Mouse (Mus musculus) hindbrain, postnatal 0 days (tissue): ENCODE results near the gene Acaa1a. TPM values are rescaled to one million over a fixed set of nuclear protein-coding genes. Genes with fewer than 3 reads are reported as not detected.
"Not testable (repeated sequence)": the region's sequence is repeated elsewhere in the genome, so short reads cannot be mapped to it uniquely, and the experiment has no call there.

Experiments
- ATAC-seq: fragments of 200-750 bp; cut with Nextera tagmentation; 2 replicates; pipeline ENCODE4 v1.8.0; 2017; ENCODE audit warnings: mild to moderate bottlenecking, moderate TSS enrichment, moderate library complexity
- DNase-seq: peaks from one replicate; pipeline ENCODE4 v3.0.0-alpha.2; 2015; ENCODE audit warnings: low spot score
- H3K27ac ChIP-seq: fragments of 300-500 bp; sonication (generic); 2 replicates; pipeline ENCODE4 v1.5.1; 2014; ENCODE audit warnings: mild to moderate bottlenecking
- H3K27me3 ChIP-seq: fragments of 300-500 bp; sonication (generic); 2 replicates; pipeline ENCODE4 v1.6.1; 2014; ENCODE audit warnings: low read length, mixed read lengths; ENCODE audit not compliant: insufficient read depth
- H3K36me3 ChIP-seq: fragments of 300-500 bp; sonication (generic); 2 replicates; pipeline ENCODE4 v1.6.1; 2014; ENCODE audit warnings: low read length, mixed read lengths; ENCODE audit not compliant: insufficient read depth
- H3K4me1 ChIP-seq: fragments of 300-500 bp; sonication (generic); 2 replicates; pipeline ENCODE4 v1.6.1; 2014; ENCODE audit warnings: antibody characterized with exemption, low read length, mixed read lengths; ENCODE audit not compliant: insufficient read depth
- H3K4me2 ChIP-seq: fragments of 300-500 bp; sonication (generic); 2 replicates; pipeline ENCODE4 v1.6.1; 2014; ENCODE audit warnings: low read depth, mild to moderate bottlenecking, low read length, moderate library complexity, mixed read lengths
- H3K4me3 ChIP-seq: fragments of 300-500 bp; sonication (generic); 2 replicates; pipeline ENCODE4 v1.5.1; 2014; ENCODE audit warnings: low read length
- H3K9ac ChIP-seq: fragments of 300-500 bp; sonication (generic); replicated peaks from 2 replicates; pipeline ENCODE4 v1.6.1; 2014; ENCODE audit warnings: mild to moderate bottlenecking, low read length, moderate library complexity, mixed read lengths
- H3K9me3 ChIP-seq: fragments of 300-500 bp; sonication (generic); 2 replicates; pipeline ENCODE4 v1.6.1; 2016; ENCODE audit warnings: low read length, mixed read lengths
- CTCF ChIP-seq: IDR thresholded peaks from 2 replicates; pipeline ENCODE4 v1.5.1; 2016; ENCODE audit warnings: antibody characterized with exemption, control low read depth, low read depth
- WGBS: fragments of 180-500 bp; shearing (Covaris S2); extraction: QIAGEN DNeasy Blood & Tissue Kit; methylation state at CpG from one replicate; pipeline ENCODE4 v1.1.7; 2014; 5-methylcytosine and 5-hydroxymethylcytosine counted together
- polyA plus RNA-seq: library from polyadenylated mRNA; unstranded; fragments of >200 nt; fragmentation: Nextera tagmentation; extraction: Ambion mirVana; gene quantifications from 2 replicates; pipeline ENCODE4 v1.2.1, GENCODE M21; 2015
- total RNA-seq: library from RNA; depleted of rRNA; stranded (reverse); fragments of >200 nt; gene quantifications from 2 replicates; pipeline ENCODE4 v1.2.3, GENCODE M21; 2014

The Acaa1a gene
- total and polyA plus RNA-seq, 2 experiments from 2014 or later: 91.1 to 180 TPM

DNA sequence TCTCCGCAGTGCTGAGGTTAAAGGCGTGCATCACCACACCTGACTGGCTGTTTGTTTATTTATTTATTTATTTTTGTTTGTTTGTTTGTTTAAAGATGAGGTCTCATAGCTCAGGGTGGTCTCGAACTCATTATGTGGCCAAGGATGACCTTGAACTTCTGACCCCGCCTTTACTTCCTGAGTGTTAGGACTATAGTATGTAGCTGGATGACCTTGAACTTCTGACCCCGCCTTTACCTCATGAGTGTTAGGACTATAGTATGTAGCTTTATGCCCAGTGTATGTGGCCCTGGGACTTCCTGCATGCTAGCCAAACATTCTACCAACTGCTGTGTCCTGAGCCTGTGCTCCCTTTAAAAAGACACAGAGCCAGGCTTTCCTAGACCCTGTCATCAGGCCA is 21.9 kb downstream of the Acaa1a start:
- Histone ChIP-seq H3K4me3 (no peak overlapping the region), H3K9me3 (no peaks in the 10 kb centered on the region), H3K4me1 (no peaks in the 10 kb centered on the region), H3K27ac (no peak overlapping the region), H3K36me3 (no peaks in the 10 kb centered on the region), H3K9ac (no peak overlapping the region), H3K4me2 (no peak overlapping the region), H3K27me3 (no peaks in the 10 kb centered on the region)
- DNase-seq (no peak), ATAC-seq (no peak)
- 95% methylated on average over 5 of the region's 5 CpGs for WGBS
- TF ChIP-seq CTCF: no peak

DNA sequence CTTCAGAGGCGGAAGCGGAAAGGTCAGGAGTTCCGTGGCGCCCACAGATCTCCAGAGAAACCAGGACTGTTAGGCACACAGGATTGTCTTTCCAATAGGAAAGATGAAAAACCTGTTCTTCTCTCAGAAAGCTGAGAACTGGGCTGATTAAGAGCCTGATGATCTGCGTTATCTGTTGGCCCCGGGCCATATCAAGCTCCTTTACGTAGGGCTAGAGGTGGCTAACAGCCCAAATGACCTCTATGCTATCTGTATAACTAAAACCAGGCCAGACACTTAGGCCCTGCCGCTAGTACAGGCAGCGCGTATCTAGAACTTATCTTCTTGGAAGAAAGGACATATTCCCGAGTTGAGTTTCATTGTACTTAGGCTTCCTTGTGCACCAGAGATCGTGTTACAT is 23.8 kb downstream of the Acaa1a start:
- Histone ChIP-seq H3K4me1 (no peaks in the 10 kb centered on the region), H3K27me3 (no peaks in the 10 kb centered on the region), H3K4me3 (no peak overlapping the region), H3K9ac (no peak overlapping the region), H3K36me3 (no peaks in the 10 kb centered on the region), H3K4me2 (no peak overlapping the region), H3K27ac (no peak overlapping the region), H3K9me3 (no peaks in the 10 kb centered on the region)
- DNase-seq (no peak), ATAC-seq (no peak)
- no peak for TF ChIP-seq CTCF
- 94% methylated on average over 12 of the region's 12 CpGs for WGBS

DNA sequence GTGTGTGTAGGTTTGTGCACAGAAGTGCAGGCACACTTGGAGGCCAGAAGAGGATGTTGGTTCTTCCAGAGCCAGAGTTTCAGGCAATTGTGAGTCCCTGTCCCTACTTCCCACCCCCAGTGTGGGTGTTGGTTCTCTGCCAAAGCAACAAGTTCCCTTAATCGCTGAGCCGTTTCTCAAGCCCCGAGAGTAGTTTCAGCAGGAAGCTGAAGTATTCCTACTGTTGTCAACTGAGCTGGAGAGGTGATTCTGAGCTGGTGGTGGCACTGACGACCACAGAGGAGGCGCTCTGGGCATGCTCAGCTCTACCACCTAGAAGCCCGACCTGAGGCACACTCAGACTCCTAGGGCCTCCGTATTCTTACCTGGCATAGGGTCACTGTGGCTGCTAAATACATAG is 25.8 kb downstream of the Acaa1a start, which contains the start of gene Slc22a14:
Gene Slc22a14, minus strand, starts transcription at position 270 of the 400 bp plus-strand sequence.
- Histone ChIP-seq H3K4me3 (no peak within 1 kb of the TSS), H3K9ac (no peak within 1 kb of the TSS), H3K27ac (no peak within 1 kb of the TSS), H3K4me1 (no peaks in the 10 kb centered on the region), H3K36me3 (no peaks in the 10 kb centered on the region), H3K27me3 (no peaks in the 10 kb centered on the region), H3K4me2 (no peak within 1 kb of the TSS), H3K9me3 (no peaks in the 10 kb centered on the region)
- ATAC-seq (no peak), DNase-seq (no peak)
- no peak for TF ChIP-seq CTCF
- 62% methylated on average over 7 of the region's 7 CpGs for WGBS

- Histone ChIP-seq H3K27ac (no peak overlapping the region), H3K4me2 (no peak overlapping the region), H3K4me3 (no peak overlapping the region), H3K36me3 (no peaks in the 10 kb centered on the region), H3K4me1 (no peaks in the 10 kb centered on the region), H3K9ac (no peak overlapping the region), H3K9me3 (no peaks in the 10 kb centered on the region), H3K27me3 (no peaks in the 10 kb centered on the region)
- 90% methylated on average over 3 of the region's 3 CpGs for WGBS
- TF ChIP-seq CTCF: no peak
- no peak for ATAC-seq
- DNase-seq: no peak
Measured at GRCm38 (mm10) chr9:119368367-119368766, 28.9 kb downstream of the Acaa1a start.

DNA sequence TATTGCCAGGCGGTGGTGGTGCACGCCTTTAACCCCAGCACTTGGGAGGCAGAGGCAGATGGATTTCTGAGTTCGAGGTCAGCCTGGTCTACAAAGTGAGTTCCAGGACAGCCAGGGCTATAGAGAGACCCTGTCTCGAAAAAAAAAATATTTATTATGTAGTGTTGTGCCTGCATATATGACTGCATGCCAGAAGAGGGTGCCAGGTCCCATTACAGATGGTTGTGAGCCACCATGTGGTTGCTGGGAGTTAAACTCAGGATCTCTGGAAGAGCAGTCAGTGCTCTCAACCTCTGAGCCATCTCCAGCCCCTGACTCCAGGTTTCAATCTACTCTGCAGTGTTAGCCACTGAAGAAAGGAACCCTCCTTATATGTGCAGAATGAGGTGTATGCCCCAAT is 31.3 kb downstream of the Acaa1a start:
- not testable (repeated sequence) for H3K4me2 ChIP-seq, DNase-seq, H3K36me3 ChIP-seq, H3K4me1 ChIP-seq, H3K9ac ChIP-seq, H3K4me3 ChIP-seq, ATAC-seq, H3K9me3 ChIP-seq, H3K27ac ChIP-seq, H3K27me3 ChIP-seq
- TF ChIP-seq CTCF: 0 out of 2 replicates have a peak, but pooled peaks have one; percentile 9
- WGBS: 91% methylated on average over 4 of the region's 4 CpGs

DNA sequence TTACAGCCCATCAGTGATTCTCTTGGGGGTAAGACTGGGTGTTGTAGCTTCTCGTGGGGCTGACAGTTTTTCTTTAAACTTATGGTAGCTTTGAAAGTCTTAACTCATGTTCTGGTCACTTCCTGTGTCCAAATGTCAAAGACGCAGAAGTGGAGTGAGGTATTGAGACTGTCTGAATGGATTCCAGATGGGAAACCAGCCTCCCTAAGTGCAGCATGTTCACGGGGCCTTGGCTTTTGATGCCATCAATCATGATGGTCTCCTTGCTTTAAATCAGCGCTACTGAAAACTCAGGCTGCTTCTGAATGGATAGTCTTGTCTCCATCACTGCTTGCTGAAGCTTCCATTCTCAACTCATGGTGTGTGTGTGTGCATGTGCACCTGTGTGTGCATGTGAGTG is 31.8 kb downstream of the Acaa1a start:
- Histone ChIP-seq H3K36me3 (no peaks in the 10 kb centered on the region), H3K27ac (no peak overlapping the region), H3K9ac (no peak overlapping the region), H3K4me3 (no peak overlapping the region), H3K4me1 (no peaks in the 10 kb centered on the region), H3K27me3 (no peaks in the 10 kb centered on the region), H3K9me3 (no peaks in the 10 kb centered on the region), H3K4me2 (no peak overlapping the region)
- no peak for TF ChIP-seq CTCF
- ATAC-seq: no peak
- WGBS: 76% methylated on average over 4 of the region's 4 CpGs
- DNase-seq: no peak

DNA sequence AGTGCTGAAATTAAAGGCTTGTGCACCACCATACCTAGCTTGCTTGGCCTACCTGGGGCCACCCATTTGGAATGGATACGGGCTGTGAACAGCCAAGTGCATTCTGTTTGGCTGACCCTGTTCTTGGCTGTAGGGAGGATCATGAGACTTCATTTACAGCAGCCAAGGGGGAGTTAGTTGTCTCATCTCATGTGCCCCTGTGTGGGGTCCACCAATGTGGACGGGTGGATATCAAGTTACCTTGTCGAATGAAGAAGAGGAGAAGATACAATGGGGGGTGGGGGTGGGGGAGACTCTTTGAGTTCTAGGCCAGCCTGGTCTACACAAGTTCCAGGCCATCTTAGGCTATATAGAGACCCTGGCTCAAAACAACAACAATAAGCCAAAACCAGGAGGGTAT is 35.5 kb downstream of the Acaa1a start:
- TF ChIP-seq CTCF: no peak
- H3K36me3 ChIP-seq: no peaks in the 10 kb centered on the region

More for the DNA sequence above, 35.5 kb downstream of the Acaa1a start:
- 77% methylated on average over 3 of the region's 3 CpGs for WGBS
- H3K9me3 ChIP-seq: no peaks in the 10 kb centered on the region
- no peaks in the 10 kb centered on the region for H3K27me3 ChIP-seq
- H3K4me2 ChIP-seq: no peak overlapping the region
- no peak for ATAC-seq
- no peak overlapping the region for H3K27ac ChIP-seq
- H3K9ac ChIP-seq: no peak overlapping the region
- no peaks in the 10 kb centered on the region for H3K4me1 ChIP-seq
- no peak for DNase-seq
- H3K4me3 ChIP-seq: no peak overlapping the region
